Mouse (Mus musculus) liver, postnatal 0 days (tissue): ENCODE results near the gene Ptn.

Source experiments
- CTCF ChIP-seq: sonication (generic); IDR thresholded peaks from 2 replicates; pipeline ENCODE4 v1.5.1; 2016; ENCODE audit warnings: antibody characterized with exemption, low read depth
- EP300 ChIP-seq: IDR thresholded peaks from 2 replicates; pipeline ENCODE4 v1.6.1; 2016; ENCODE audit warnings: antibody characterized with exemption, low read depth, mild to moderate bottlenecking

DNA sequence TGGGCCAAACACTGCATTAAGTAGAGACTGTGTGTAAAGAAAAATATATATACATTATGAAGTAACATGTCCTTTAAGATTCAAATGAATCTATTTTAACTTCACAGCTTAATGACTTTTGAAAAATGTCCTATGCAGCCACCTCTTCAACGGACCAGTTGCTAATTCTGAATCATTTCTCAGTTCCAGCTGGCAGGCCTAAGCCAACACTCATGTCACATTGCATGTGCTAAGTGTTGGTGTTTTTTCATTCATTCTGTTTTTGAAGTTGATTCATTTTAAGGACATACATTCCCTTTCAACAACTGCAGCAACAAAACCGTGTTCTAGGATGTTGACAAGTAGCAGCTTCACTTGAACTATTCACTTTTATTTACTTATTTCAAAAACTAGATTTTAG, 6.0 kb upstream of the Ptn start:
- no peak for TF ChIP-seq CTCF
- TF ChIP-seq EP300 = no peak
